Mouse (Mus musculus) layer of hippocampus, postnatal 36 days (tissue): ENCODE results near the gene Rora. TPM values are rescaled to one million over a fixed set of nuclear protein-coding genes. Genes with fewer than 3 reads are reported as not detected.

Source experiments
- DNase-seq, 2 experiments: peaks; one replicate each; pipeline ENCODE4 v3.0.0; 2022
- total RNA-seq, 2 experiments: library from RNA; stranded (reverse); gene quantifications; 2 replicates each; pipeline ENCODE4 v1.2.3; 2021

The Rora gene
- total RNA-seq = 10 to 100 TPM; 30.2 to 35.3 TPM

GRCm38 (mm10) chr9:68653211-68654038, at the start of gene Rora:
TSS of gene Rora (plus strand) at chr9:68653786.
- peak; percentile 59 to 70 for DNase-seq

- no peak for DNase-seq
These were observed 39.6 kb upstream of the Rora start for GRCm38 (mm10) chr9:68614006-68614405.

- no peak for DNase-seq
These were observed 36.5 kb upstream of the Rora start for GRCm38 (mm10) chr9:68617116-68617515.

DNA sequence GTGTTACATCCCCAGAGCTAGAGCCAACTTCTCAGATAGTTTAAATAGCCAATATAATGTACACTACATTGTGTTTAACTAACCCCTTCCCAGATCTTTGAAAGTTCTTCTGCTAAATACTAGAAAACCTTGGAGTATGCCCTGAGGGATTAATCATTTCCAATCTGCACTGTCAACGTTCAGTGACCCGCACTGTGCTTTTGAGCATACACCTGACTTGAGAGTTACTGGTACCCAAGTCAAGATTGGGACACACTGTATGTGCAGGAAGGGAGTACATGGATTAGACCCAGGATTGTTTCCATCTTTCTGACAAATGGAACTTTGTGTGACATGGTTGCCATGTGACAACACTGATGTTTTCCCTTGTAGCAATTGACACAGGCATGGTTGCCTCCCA, 33.5 kb upstream of the Rora start:
- no peak for DNase-seq

- DNase-seq = no peak
These were observed 33.1 kb upstream of the Rora start for GRCm38 (mm10) chr9:68620441-68620840.

DNA sequence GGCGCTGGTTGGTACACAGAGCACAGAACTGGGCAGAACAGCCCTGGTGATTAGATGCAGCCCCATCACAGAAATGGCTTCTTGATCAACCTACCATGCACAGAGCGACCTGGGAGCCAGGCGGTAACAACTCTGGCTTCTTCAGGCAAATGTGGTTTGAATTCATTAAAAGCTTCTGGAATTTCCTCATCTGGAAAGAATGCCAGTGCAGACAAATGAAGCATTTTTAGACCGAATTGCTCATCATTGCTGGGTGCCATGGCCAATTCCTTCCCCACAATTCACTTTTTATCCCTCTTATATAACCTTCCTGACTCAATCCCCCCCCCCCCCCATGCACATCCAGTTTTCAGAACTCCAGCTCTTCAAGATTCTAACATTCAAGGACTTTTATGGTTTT, 28.6 kb upstream of the Rora start:
- DNase-seq = no peak

DNA sequence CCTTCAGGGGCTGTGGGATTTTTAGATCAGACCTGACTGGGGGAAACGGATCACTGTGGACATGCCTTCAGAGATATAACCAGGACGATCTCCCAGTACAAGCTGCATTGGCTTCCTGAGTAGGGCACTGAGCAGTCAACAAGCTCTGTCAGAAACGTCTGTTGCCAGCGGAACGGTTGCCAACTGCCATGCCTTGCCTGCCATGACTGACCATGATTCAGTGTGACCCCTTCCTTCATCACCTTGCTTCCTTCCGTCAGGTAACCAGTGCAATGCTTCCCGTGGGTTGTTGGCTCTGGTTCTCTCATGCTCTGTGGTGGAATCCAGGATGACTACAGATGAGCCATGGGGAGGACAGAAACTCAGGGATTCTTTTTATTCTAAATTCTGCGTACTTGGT, 16.3 kb upstream of the Rora start:
- no peak for DNase-seq

- DNase-seq = no peak
These were observed 12.5 kb upstream of the Rora start for GRCm38 (mm10) chr9:68641123-68641522.

GRCm38 (mm10) chr9:68648061-68648460, 5.5 kb upstream of the Rora start:
- DNase-seq = no peak

GRCm38 (mm10) chr9:68654039-68654332, 400 bp downstream of the Rora start:
- DNase-seq = no peak

- DNase-seq = peak; percentile 27 to 30
These were observed 889 bp downstream of the Rora start for GRCm38 (mm10) chr9:68654333-68655017.

GRCm38 (mm10) chr9:68655018-68656005, 1.7 kb downstream of the Rora start:
- DNase-seq = peak; percentile 22 to 27

DNA sequence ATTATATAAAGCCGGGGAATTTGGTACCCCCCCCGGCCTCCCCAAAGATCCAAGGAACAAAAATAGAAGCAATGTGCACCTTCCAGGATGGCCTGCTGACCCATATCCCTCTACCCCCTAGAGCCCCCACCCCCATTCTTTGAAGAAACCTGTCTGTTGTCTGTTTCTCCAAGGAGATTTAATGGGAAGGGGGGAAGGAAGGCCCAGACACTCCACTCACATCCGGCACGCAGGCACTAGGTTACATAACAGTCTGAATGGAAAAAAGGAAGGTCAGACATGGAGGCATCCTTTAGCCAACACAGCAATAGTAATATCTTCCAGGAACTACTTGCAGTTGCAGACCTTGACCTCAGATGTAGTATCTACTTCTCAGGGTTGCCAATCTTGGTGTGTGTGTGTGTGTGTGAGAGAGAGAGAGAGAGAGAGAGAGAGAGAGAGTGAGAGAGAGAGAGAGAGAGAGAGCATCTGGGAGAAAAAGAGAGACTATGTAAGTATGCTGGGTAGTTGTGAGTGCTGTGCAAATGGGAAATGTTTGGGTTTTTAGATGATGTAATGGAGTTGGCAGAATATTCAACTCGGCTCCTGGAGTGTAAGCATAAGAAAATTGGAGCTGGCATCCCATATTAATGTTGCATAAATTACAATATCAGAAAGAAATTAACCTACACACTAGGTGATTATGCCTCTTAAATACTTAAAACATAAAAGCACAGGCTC, 2.6 kb downstream of the Rora start:
- DNase-seq = no peak

DNA sequence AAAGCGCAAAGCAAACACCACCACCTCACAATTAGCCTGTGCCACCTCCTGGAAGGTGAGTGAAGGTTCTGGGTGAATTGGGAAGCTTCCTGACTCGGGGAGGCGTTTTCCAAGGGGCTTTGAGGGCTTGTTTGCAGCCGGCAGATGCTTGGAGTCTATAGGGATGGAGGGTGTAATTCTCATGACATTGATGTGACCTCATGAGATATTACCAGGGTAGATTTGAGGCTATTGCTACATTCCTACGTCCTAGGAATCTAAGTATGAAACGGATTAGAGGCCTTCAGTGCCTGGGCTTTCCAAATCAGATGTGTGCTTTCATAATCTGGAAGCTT, 3.2 kb downstream of the Rora start:
- no peak for DNase-seq

- DNase-seq = no peak
These were observed 17.1 kb downstream of the Rora start for GRCm38 (mm10) chr9:68670731-68671130.

GRCm38 (mm10) chr9:68672459-68672858, 18.9 kb downstream of the Rora start:
- no peak for DNase-seq

DNA sequence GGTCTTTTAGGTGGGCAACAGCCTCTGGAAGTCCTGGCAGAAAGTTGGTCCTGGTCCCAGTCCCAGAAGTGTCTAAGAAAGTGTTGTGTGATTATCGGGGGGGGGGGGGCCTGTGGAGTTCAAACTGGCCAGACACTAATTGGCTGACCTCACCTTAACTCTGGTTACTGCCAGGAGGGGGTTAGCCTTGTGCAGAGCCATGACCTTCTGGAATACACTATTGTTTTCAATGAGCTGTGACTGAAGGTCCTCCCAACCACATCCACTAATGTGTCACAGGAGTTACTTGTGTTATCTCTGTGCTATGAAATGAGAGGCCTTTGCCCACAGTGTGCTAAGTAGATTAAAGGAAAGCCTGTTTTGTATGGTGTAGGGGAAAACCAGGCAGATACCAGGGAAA, 19.6 kb downstream of the Rora start:
- DNase-seq = no peak

GRCm38 (mm10) chr9:68679871-68680374, 26.3 kb downstream of the Rora start:
- peak; percentile 24 to 35 for DNase-seq

DNA sequence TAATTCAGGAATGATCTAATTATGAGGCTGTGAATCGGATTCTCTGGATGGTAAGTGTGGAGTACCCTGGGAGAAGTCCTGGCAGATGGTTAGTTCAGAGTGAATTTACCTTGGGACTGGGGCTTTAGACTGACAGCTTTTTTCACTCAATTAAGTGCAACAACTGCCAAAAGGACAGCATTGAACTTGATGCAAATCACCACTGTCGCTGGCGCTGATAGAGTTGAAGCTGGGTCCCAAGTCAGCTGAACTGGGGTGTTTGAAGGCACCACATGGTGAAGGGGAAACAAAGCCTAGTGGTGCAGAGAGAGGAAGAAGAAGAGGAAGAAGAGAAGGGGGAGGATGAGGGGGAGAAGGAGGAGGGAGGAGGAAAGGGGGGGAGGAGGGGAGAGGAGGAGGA, 30.4 kb downstream of the Rora start:
- no peak for DNase-seq

- DNase-seq = no peak
These were observed 32.0 kb downstream of the Rora start for GRCm38 (mm10) chr9:68685562-68685961.

DNA sequence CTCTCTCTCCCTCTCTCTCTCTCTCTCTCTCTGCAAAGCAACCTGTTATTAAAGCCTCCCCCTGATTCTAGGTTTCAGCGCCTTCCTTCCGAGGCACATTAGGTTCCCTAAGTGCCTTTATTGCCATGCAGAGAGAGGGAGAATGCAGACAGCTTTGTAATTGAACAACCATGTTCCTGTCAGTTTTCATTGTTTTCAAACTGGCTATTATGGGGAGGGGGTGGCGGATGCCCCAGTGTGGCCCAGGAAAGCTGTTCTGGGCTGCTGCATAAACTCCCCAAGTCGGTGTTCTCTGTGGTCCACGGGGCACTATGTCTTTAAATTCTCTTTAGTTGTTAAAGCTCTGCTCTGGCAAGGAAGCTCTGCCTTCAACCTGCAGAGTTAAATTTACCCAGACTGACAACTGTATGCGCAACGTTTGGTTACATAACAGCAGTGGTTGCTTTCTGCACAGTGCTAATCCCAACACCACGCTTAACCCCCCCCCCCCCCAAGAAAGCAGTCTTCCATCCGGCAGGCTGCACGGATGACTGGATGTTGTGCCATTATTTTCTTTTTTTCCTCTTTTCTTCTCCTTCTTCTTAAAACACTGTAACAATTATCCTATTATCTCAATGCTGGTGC, 33.8 kb downstream of the Rora start:
- no peak for DNase-seq

DNA sequence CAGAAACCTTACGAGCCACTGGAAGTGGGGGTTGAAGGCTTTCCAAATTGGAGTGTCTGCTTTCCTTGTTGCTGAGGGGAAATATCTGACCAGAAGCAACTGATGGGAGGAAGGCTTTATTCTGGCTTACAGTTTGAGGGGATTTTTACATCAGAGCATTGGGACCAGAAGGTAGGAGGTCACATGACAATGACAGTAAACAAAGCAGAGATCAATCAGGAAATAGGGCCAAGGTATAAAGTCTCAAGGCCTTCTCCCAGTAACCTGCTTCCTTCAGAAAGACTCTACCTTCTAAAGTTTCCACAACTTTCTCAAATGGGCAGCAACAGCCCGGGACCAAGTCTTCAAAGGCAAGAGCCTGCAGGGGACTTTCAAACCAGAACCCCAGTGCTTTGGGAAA, 34.6 kb downstream of the Rora start:
- DNase-seq = no peak
